Mouse (Mus musculus): ENCODE measurements around the gene Cdkal1.

Cdkal1 gene

DNA sequence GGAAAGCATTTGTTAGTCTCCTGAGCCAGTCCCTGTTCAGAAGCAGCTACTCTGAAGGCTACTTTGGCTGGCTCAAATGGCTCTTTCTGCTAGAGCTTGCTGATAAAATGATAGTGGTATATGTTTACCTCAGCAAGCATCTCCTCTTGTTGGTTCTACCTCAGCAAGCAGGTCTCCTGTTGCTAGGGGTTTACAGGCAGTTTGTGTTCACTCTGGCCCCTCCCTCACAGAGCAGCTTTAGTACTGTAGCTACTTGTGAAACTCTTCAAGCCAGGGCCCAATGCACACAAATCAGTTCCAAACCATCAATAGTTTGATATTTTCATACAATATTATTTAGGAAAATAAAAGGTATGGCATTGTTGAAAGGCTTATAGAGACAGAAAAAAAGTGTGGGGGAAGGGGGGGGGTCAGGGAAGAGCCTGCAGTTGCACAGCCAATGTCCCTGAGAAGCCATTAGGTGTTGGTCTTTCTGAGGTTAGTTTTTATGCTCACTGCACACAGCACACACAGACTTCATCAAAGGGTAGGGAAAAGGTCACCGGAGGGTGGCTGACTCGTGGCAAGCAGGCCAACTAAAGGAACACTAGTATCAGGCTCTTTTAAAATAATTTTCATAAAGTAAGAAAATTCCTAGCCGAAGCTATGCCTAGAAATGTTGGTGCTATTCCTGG lies 499.9 kb downstream of the Cdkal1 start:
- no peak for DNase-seq (ENCODE audit: low spot score in 2 of 2)

DNA sequence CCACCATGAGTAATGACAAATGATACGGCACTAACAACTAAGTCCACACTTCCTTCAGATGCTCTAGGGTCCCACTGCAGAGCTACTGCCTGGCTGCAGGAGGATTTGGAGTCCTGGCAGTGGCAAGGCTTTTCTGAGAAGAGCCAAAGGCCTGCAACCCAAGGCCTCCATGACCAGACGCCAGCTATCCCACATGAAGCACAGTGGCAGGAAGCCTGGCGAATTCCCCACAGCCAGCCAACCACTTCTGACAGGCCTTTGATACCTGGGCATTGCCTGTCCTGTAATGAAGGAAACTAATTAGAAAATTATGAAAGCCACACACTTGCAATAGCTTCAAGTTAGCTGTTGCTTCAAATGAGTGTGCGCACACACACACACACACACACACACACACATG lies 500.5 kb downstream of the Cdkal1 start:
- no peak for DNase-seq (ENCODE audit: low spot score in 2 of 2)

DNA sequence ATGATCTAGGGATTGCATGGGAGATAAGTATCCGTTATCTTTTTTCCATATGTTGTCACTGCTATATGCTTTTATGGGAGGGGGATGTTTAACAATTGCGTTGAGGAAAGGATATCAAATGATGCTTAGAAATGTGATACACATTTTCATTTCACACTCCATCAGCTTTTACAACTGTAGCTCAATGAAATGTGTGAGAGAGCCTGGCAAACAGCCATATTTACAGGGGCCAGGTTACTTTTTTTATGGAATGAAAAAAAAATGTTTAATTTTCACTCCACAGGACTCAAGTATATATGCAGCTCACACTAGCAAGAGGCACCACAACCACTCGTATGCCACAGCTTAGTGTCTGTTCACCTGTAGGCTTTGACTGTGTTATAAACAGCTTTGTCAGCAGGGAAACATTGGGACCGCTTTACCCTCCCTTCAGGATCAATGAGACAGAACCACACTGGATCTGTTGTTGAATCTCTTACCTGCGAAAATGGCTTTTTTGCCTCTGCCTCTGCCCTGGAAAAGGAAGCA lies 501.5 kb downstream of the Cdkal1 start:
- DNase-seq (ENCODE audit: low spot score in 2 of 2), result no peak

DNA sequence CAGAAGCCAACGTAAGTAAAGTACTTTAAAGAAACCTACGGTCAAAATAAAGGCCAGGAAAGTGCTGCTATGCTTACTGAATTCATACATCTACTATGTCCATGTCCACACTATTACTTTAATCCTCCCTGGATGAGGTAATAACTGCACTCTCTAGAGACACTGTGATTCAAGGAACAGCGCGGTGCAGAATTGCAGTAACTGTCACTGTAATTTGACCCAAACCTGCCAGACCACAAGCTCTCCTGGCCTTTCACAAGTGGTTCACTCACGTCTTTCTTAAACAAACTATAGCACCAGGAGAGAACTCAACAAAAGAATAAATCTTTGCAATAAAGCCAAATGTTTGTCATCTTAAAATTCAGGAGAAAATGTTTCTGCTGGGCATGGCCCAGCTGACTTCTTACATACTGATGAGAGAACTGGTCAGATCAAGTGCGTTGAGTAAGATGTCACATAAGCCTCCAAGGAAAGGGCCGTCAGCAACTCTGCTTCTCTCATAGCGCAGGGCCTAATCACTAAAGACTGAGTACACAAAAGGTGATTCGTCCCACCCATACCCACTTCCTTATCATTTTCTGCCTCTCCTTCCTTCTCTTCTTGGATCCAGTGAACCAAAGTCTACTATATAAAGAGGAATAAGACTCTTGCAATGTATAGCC lies 504.3 kb downstream of the Cdkal1 start:
- DNase-seq (ENCODE audit: low spot score in 2 of 2), result no peak

DNA sequence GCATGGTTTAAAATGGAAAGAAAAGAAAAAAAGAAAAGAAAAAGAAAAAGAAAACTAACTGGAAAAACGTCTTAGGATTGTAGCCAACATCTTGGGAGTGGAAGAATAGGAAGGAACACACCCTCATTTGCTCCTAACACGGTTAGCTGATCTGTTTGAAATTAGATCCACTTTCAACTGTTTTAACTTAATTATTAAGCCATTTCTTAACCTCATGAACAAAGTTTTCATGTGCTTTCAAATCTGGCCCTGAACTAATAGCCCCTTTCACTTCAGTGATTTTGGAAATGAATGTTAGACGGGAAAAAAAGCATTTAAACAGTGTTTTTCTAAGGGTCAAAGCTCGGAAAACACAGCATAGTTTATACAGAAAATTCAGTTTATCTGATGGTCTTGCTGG lies 505.5 kb downstream of the Cdkal1 start:
- DNase-seq (ENCODE audit: low spot score in 2 of 2), result no peak

DNA sequence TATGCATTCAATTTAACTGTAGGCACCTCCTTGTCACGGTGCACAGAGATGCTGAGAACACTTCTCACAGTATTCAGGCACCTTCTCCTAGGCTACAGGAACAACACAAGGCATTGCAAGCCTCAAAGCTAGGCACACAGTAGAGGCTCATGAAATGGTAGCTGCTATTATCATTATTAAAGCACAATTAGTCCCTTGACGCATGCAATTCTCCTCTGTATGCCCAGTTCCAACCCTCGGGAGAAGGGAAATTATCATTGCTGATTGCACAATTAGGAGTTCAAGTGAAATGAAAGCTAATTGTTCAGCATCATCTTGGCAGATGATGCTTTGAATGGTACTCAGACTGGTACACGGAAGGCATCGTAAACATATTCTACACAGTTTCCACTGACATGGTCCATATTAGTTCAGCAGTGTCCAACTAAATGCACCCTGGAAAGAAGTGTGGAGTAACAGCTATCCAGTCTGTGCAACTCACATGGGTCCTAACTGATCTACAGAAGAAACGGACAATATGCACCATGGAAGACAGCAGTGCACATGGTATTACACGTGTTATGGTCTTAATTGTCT lies 506.0 kb downstream of the Cdkal1 start:
- DNase-seq (ENCODE audit: low spot score in 2 of 2), result no peak

DNA sequence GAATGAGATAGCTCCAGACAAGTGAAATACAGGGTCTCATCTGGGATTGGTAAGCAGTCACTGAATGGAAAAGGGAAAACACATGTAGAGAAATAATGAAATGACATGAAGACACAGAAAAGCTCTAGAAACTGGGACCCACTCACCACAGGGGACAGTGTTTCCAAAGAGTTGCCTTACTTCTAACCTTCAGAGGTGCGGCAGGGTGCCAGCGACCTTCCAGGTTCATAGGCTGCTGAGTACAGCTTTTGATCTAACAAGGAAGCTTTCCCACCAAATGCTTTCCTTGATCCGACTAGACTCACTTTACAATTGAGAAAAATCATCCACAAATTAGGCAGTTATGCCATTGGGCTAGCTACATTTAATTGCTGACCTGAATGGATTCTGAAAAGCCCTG lies 507.1 kb downstream of the Cdkal1 start:
- no peak for DNase-seq (ENCODE audit: low spot score in 2 of 2)

DNA sequence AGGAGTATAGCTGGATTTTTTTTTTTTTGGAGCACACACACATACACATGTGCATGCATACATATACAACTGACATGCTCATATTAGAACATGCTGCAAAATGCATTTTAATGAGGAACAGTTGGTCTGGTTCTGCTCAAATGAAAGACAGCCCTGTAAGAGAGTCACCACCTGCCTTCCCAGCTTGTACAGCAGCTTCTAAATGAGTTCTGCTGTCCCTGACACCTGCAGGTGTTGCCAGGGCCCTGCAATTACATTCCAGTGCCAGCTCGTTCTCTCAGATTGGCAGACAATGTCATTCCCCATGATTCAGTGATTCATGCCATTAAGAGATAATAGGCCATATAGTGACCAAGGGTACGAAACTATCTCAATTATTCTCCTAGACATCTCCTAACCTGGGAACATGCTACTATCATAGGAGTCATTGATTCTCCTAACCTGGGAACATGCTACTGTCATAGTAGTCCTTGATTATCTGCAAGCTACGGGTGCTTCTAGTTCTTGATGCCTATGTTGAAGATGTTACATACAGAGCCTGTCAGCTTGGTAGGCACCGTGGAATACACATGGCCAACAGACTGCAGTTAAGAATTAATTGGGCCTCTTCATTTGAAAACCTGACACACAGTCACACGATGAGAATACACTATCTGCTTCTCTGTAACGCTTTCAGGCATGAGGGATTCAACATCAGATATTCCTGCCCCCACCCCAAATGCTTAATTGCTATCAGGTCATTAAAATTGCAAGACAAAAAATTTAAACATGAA lies 522.6 kb downstream of the Cdkal1 start:
- DNase-seq (ENCODE audit: low spot score in 2 of 2), result peak in 1 of 2 experiments; percentile 16

DNA sequence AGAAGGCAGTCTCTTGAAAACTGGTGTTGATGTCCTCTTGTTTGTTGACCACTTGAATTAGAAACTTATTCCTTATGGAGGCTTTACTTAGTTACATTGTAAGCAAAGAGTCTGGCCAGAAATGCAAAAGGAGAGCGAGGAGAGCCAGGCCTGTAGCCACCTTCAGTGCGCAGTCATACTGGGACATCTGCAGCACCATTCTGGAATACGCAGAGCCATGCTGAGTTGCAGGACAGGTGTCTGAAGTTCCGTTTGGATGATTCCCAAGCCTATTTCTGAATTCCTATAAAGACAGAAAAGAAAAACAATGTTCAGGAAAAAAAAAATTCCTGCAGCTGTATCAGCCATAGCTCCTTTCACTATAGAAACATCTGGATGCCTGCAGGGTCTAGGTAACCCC lies 529.5 kb downstream of the Cdkal1 start:
- DNase-seq (ENCODE audit: low spot score in 2 of 2), result no peak

DNA sequence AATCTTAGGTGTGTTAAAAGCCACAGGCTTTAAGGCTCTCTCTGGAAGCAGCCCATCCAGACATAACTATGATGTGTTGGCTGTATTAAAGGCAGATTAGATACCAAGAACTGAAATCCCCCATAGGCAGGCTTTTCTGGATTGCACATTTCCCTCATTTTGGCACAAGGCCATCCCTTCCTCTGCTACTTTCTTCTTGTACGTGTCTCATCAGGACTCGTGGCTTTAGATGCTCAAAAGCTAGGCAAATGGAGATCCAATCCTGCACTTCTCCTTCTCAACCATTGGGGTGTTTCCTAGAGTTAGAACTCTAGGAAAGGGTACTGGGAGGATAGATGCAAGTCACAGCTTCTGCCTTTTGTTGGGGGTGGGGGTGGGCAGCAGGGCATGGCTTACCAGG lies 535.1 kb downstream of the Cdkal1 start:
- DNase-seq (ENCODE audit: low spot score in 2 of 2), result no peak

DNA sequence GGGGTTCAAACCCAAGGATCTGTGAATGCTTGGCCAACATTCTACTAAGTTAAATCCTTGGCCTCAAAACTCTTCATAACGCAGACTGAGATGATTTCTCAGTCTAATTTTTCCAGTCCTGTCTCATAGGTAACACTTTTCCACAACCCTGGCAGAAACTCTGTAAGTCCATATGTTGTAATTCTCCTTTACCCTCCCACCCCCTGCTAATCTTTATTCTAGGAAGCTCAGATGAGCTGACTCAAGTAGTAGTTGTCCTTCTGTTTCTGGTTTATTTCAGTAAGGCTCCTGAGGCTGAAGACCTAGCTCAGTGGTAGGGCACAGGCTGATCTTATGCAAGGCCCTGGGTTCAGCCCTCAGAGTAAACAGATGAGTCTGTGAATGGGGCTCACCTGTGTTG lies 537.8 kb downstream of the Cdkal1 start:
- no peak for DNase-seq (ENCODE audit: low spot score in 2 of 2)

DNA sequence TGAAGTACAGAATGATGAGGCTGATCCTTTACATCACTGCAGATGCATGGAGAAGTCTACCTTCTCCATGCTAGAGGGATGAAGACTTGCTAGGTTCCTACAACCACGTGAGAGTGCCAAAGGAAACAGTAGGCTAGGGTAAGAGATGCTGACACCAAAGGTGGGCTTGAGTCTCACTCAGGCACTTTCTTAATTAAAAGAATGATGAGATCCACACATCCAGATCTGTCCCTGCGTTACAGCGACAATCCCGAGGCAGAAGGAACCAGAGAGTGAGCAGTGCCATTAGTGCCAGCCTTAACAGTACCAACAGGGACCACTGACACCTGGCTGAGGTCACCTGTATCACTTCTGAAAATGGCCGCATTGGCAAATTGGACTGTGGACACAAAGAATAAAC lies 539.2 kb downstream of the Cdkal1 start:
- no peak for DNase-seq (ENCODE audit: low spot score in 2 of 2)

DNA sequence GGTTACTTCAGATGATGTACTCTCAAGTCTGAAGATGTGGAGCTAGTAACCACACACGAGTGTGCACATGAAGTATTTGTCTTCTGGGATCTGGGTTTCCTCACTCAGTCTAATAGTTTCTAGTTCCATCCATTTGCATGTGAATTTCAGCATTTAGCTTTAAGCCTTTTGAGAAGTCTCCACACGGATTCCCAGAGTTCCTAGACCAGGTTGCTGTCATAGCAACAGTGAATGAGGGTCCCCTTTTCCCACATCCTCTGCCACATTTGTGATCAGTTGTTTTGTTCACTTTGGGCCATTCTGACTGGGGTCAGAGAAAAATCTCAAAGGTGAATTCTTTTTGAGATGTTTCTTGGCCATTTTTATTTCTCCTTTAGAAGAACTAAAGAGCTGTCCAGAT lies 543.4 kb downstream of the Cdkal1 start:
- DNase-seq (ENCODE audit: low spot score in 2 of 2), result no peak

DNA sequence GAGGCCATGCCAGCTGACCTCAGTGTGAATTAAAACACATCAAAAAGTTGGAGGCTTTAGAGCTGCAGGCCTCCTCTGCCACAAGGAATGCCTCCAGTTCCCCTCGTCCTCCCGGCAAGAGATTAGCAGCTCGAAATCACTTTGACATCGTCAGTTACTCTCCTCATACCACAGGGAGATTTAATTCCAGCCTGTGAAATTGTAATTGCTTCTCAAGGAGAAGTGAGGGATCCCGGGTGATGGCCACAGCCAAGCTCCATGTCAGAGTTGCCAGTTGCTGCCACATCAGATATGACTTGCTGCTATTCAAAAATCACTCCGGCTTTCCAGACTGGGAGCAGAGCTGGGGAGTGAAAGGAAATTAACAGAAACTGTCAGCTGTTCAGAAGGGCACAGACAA lies 548.1 kb downstream of the Cdkal1 start:
- no peak for DNase-seq (ENCODE audit: low spot score in 2 of 2)

DNA sequence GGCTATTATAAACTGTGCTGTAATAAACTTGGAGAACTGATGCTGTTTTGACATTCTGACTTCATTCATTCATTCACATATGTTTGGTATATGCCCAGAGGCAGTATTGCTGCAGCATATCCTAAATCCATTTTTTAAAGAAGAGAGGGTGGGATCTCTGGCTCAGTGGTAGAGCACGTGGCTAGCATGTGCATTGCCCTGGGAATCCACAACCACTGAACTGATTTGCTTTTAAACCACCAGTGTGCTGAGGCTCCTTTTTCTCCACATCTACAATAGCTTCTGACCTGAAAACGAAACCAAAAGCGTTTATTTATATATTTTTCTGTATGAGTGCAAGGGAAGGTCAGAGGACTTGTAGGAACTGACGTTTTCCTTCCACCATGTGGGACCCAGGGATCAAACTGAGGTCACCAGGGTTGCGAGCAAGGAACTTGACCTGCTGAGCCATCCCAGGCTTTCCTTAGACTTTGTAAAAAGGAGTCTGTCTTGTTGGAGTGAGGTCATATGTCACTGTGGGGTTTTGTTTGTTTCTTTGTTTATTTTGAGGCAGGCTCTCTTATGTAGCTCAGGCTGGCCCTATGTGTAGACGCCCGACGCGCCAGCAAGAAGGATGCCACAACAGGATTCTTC lies 562.8 kb downstream of the Cdkal1 start:
- DNase-seq (ENCODE audit: low spot score in 2 of 2), result no peak

DNA sequence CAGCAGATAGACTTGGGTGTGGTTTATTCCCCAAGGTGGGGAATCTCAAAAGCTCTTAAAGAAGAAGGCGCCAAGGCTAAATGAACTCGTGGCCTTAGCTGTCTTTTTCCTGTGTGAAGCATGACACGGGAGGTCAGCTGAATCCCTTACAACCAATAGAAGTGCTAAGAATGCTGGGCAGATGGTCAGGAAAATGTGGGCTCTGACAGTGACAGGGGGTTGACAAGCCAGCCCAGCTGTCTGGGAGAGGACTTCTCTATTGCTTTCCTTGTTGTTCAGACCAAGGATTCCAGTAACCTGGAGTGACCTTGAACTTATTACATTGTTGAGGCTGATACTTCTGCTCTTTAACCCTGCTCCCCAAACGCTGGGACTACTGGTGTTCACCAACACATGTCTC lies 564.9 kb downstream of the Cdkal1 start:
- DNase-seq (ENCODE audit: low spot score in 2 of 2), result no peak

DNA sequence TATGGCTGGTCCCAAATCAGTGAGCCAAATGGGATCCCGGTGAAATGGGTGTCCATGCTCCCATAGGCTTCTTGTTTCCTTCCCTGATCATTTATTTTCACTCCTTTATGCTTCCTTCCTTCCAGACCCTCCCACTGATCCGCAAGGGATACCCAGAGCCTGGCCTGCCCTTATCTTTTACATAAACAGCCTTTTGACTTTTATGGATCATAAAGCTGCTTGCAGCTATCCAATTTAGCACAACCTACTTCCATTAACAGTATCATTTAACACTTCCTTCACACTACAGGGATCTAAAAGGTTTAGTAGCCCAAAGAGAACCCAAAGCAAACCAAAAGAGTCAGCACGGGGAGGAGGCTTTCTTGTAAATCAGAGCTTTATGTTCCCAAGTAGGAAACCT lies 570.4 kb downstream of the Cdkal1 start:
- DNase-seq (ENCODE audit: low spot score in 2 of 2), result no peak

DNA sequence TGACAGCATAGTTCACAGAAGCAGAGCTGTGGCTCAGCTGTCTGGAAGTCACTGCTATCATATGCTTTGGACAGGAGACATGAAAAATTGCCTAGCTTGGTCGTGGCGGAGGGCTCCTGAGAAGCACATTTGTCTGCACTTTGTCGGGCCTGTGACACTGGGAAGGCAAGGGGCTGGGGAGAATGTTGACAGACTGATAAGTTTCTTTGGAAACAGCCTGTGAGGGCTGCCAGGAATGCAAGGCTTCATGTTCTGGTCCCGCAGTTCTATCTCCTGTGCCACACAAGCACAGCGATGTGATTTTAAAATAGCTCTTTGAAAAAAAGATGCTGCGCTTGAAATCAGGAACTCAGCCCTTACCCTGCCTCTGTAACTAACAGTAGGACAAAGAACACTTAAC lies 573.9 kb downstream of the Cdkal1 start:
- DNase-seq (ENCODE audit: low spot score in 2 of 2), result no peak

DNA sequence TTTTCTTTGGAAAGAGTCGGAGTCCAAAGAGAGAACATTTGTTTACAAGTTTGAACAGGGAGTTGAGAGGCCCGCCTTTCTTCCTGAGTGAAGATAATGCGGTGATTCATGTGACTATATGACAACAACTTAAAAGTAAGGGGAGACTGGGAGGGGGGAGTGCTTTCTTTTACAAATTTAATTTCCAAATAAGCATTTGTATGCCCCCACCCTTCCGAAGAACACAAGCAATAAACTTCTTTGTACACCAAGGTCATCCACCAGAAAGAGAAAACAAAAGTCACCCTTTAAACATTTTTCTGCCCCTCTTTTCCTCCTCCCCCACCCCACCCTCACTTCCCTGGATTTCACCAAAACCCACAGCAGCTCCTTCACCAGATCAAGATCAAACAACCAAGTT lies 577.3 kb downstream of the Cdkal1 start:
- DNase-seq (ENCODE audit: low spot score in 2 of 2), result no peak

DNA sequence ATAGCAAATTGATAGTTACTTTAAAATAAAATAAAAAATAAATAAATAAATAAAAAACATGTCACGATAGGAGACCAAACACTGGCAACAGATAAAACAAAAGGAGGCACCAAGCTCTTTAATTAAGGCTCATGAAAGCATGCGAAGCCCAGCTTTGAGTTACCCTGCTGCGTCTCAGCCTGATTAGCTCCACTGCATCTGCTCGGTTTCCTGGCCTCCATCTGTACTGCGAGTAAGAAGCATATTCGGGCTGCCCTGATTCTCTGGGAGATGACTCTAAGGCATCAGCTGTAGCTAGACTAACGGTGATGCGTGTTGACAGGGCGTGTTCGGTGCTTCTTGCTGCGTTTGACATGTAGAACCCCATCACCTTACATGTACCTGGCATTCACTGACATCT lies 581.2 kb downstream of the Cdkal1 start:
- peak in 1 of 2 experiments; percentile 60 for DNase-seq (ENCODE audit: low spot score in 2 of 2)

DNA sequence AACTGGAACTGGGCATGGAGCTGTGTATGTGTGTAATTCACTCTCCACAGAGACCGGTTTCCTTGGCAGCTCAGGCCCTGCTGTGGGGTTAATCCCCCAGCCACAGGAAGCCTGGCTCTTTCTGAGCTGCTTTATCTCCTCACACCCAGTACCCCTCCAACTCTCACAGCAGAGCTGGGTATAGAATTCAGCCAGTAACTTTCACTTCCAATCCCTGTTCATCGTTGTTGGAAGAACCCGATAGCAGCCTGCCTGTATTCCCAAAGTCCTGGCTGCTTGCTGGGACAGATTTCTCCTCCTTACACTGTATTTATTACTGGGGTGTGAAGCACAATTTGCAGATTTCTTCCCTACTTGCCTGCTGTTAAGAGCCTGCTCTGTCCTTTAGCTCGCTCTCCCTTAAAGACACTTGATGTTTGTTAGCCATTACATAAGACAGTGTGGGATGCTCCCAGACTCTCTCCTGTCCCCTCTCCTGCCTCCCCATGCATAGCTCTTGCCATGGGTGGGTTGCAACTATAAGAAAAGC lies 581.7 kb downstream of the Cdkal1 start:
- DNase-seq (ENCODE audit: low spot score in 2 of 2), result peak in 1 of 2 experiments; percentile 18

DNA sequence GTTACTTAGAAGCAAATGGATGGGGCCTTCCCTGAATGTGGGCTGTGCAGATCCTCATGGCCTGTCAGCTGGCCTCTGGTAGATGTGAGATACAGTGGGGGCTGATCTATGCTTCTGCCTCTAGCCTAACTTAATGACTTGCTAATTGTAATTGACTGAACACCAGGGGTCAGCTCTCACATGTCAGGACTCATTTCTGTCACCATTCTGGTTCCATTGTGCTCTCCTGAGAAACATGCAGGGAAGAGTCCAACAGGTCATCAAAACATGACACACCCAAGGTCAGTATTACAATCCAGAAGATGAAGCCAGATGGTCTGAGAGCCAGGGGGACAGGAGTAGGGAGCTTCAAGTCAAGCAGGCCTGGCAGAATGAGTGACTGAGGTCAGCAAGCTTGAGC lies 584.0 kb downstream of the Cdkal1 start:
- peak in 1 of 2 experiments; percentile 13 for DNase-seq (ENCODE audit: low spot score in 2 of 2)
